Mouse (Mus musculus) forelimb bud, embryonic 11.5 days (tissue): ENCODE data around the gene Cd27.

Experiments used
- DNase-seq: peaks from one replicate; pipeline ENCODE4 v3.0.0-alpha.2; 2012; ENCODE audit warnings: low read depth, low spot score

The Cd27 gene

GRCm38 (mm10) chr6:125213715-125214114 lies 23.1 kb downstream of the Cd27 start:
- DNase-seq = no peak

- no peak for DNase-seq
Observed at GRCm38 (mm10) chr6:125213129-125213528, 23.7 kb downstream of the Cd27 start.

DNA sequence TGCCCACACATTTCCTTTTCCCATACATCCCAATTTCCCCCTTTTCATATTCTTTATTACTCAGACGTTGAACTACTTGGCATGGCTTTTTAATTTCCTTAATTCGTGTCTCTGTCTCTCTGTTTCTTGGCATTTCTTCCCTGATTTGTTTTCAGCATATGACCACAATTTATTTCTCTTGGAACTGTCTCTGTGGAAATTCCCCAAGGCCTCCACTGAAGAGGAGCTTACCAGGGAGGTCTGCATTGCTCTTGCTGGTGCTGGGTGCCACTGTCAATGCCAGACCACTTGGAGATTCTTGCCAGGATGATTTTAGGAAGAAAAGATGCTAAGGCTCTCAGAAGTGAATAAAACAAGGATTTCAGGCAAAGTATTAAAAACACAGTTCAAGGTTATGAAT lies 24.2 kb downstream of the Cd27 start:
- no peak for DNase-seq

DNA sequence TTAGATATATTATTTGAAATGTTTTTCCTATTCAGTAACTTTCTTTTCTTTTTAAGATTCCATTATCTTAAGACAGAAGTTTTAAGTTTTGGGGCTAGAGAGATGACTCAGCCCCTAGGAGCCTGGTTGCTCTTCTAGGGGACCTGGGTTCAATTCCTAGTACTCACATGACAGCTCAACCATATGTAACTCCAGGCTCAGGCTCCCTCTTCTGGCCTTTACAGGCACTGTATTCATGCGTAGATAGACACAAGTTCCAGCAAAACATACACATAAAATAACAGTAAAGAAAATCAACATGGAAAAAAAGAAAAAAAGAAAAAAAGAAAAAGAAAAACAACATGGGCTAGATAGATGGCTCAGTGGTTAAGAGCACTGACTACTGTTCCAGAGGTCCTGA lies 26.4 kb downstream of the Cd27 start:
- no peak for DNase-seq

DNA sequence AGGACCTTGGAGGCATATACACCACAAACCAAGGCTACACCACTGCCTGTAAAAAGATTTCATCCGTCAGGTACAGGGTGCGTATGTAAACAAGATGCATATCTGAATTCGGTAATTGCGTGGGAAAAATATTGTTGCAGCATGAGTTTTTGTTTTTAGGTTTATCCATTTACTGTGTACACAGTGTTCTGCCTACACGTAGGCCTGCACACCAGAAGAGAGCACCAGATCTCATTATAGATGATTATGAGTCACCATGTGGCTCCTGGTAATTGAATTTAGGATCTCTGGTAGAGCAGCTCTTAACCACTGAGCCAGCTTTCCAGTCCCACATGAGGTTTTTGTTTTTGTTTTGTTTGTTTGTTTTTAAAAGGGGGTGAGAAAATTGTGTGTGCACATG lies 39.6 kb downstream of the Cd27 start:
- DNase-seq = no peak

DNA sequence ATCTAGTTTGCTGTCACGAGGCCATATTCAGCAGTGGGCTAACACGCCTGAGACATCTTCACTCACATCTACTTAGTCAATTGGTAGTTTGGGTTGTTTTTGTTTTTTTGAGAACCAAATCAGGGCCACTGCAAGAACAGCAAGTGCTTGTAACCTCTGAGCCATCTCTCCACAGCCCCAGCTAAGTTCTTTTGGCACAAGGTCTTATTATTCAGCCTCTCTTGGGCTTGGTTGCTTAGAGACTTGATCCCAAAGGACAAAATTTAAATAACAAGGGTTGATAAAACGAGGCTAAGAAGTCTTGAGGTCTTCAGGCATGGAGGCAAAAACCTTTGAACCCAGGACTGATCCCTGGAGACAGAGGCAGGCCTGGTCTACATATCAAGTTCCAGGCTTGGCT lies 40.5 kb downstream of the Cd27 start:
- DNase-seq = no peak

DNA sequence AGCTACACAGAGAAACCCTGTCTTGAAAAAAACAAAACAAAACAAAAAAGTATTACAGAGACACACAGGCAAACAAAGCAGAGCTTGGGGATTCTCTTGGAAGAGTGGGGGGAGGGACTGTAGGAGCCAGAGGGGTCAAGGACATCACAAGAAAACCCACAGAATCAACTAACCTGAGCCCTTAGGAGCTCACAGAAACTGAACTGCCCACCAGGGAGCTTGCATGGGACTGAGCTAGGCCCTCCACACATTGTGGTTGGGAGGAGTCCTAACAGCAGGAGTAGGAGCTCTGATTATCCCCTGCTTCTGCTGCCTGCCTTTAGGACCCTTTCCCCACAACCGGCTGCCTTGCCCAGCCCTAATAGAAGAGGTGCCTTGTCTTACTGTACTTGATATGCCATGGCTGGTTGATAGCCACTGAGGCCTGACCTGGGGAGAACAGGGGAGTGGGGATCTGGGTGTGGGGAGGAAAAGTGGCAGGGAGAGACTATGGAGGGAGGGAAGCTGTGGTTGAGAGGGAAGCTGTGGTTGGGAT lies 41.2 kb downstream of the Cd27 start:
- no peak for DNase-seq

- DNase-seq = no peak
Observed at GRCm38 (mm10) chr6:125193390-125193789, 43.4 kb downstream of the Cd27 start.

DNA sequence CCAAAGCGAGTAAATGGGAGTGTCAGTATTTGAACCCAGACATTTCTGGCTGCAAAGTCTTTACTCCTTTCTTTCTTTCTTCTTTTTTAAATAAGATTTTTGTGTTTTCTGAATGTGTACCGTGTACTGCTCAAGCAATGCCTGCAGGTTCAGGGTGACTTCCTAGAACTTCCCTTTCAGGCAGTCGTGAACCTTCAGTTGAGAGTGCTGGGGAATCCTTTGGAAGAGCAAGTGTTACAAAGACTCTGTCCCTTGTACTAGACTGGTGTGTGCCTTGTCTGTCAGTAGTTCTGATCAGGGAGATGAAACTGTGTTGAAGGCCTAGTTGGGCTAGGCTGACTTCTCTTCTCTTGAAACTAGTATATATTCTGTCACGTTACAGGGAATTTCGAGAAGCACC lies 44.0 kb downstream of the Cd27 start:
- DNase-seq = no peak

- peak; percentile 88 for DNase-seq
Observed at GRCm38 (mm10) chr6:125192016-125192714, 44.6 kb downstream of the Cd27 start.

DNA sequence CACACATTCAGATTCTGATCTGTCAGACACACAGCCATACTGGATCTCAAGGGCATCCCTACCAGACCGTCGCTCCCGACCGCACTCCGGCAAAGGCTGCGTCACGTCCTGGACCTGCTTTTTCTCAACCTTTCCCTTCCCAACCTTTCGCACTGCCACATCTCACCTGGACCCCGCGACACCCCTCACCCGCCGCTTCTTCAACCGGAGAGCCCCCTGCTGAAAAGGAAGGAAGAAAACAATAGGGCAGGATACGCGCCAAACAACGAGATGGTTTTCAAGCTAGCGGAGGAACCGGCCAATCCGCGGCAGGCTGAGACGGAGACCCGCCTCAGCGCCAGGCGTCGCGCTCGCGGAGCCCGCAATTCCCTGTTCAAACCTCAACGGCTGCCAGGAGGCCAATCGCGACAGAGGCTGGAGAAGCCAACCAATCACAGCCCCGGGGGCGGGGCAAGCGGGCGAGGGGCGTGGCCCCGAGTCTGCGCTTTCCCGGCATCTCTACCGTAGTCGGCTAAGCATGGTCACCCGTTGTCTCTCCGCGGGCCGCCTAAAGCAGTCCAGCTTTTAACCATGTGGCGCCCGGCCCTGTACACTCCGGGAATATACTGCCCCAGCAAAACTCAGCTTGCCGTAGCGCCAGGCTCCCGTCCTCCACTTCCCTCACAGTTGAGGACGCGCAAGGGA lies 45.3 kb downstream of the Cd27 start, which contains the start of the genes Ncapd2 and Mrpl51:
TSS of gene Ncapd2 (minus strand) at position 370 of the 684 bp plus-strand sequence.
TSS of gene Mrpl51 (plus strand) at position 470 of the 684 bp plus-strand sequence.
- peak; percentile 98 for DNase-seq

GRCm38 (mm10) chr6:125190816-125191215 lies 46.0 kb downstream of the Cd27 start:
- no peak for DNase-seq

DNA sequence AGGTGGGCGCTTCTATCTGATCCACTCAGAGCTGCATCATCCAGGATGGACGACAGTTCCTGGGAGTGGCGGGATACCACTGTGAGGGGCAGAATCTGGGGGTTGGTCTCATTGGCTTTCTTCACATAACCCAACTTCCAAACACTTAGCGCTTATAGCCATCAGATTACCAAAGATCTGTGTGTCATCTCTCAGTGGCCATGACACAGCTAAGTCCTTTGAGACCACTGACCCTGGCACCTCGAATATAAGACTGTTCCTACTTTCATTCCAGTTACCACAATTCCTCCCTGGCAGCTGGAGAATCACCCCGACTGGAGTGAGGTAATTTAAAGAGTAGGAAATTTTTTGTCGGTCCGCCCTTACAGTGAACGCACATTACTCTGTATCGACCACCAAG lies 50.6 kb downstream of the Cd27 start:
- no peak for DNase-seq
